Mouse (Mus musculus) G1E (cell line): Measurements from ENCODE around the gene 4931414P19Rik. TPM values are rescaled to one million over a fixed set of nuclear protein-coding genes. Genes with fewer than 3 reads are reported as not detected.

Experiments
- ATAC-seq: 2 replicates; pipeline ENCODE4 v1.8.0; 2016; ENCODE audit warnings: mild to moderate bottlenecking; ENCODE audit not compliant: insufficient number of reproducible peaks, poor library complexity, low FRiP score, severe bottlenecking; ENCODE audit errors: extremely low read depth
- DNase-seq: peaks from one replicate; pipeline ENCODE4 v3.0.0; 2012; ENCODE audit warnings: low spot score
- H3K27me3 ChIP-seq: 2 replicates; pipeline ENCODE4 v1.6.1; 2012; ENCODE audit warnings: mild to moderate bottlenecking, low read length, inconsistent platforms; ENCODE audit not compliant: insufficient read depth
- H3K36me3 ChIP-seq: replicated peaks from 2 replicates; pipeline ENCODE3; 2012; ENCODE audit warnings: mild to moderate bottlenecking, inconsistent platforms
- H3K4me1 ChIP-seq: 2 replicates; pipeline ENCODE4 v1.6.1; 2012; ENCODE audit warnings: low read depth, low read length, inconsistent platforms, mixed read lengths; ENCODE audit not compliant: insufficient read depth
- H3K4me3 ChIP-seq: 2 replicates; pipeline ENCODE4 v1.5.1; 2012; ENCODE audit warnings: low read depth, mild to moderate bottlenecking, inconsistent platforms, low read length, moderate library complexity, mixed read lengths
- H3K9me3 ChIP-seq: replicated peaks from 2 replicates; pipeline ENCODE4 v1.6.1; 2012; ENCODE audit warnings: inconsistent platforms
- CTCF ChIP-seq: IDR thresholded peaks from 2 replicates; pipeline ENCODE4 v1.5.1; 2012; ENCODE audit warnings: low read depth, low read length, inconsistent platforms, mixed read lengths
- GATA1 ChIP-seq: IDR thresholded peaks from 2 replicates; pipeline ENCODE4 v1.6.1; 2012; ENCODE audit warnings: borderline replicate concordance, low read length, inconsistent platforms, mixed read lengths
- GATA2 ChIP-seq: IDR thresholded peaks from 2 replicates; pipeline ENCODE4 v1.6.1; 2012; ENCODE audit warnings: low read depth, low read length, inconsistent platforms, borderline replicate concordance
- POLR2AphosphoS5 ChIP-seq: IDR thresholded peaks from 2 replicates; pipeline ENCODE4 v1.6.1; 2012; ENCODE audit warnings: low read depth, low read length, inconsistent platforms; ENCODE audit not compliant: insufficient replicate concordance
- TAL1 ChIP-seq: conservative IDR thresholded peaks from 2 replicates; pipeline ENCODE4 v1.6.1; 2012; ENCODE audit warnings: low read depth, low read length, inconsistent platforms, mixed read lengths
- polyA plus RNA-seq: library from polyadenylated mRNA; stranded (reverse); fragments of >175 nt; gene quantifications from 2 replicates; pipeline ENCODE4 v1.2.3, GENCODE M21; 2012
- total RNA-seq, 2 experiments: library from RNA; stranded (forward) in 1 of 2; stranded (reverse) in 1 of 2; fragments of 200-1000 nt in 1 of 2; fragments of >200 nt in 1 of 2; fragmentation: Nextera tagmentation in 1 of 2; gene quantifications; 2 replicates each; pipeline ENCODE4 v1.2.3; 2014 to 2017

The 4931414P19Rik gene
- total and polyA plus RNA-seq, 3 experiments: 4.8 to 25.6 (median 9.0) TPM

DNA sequence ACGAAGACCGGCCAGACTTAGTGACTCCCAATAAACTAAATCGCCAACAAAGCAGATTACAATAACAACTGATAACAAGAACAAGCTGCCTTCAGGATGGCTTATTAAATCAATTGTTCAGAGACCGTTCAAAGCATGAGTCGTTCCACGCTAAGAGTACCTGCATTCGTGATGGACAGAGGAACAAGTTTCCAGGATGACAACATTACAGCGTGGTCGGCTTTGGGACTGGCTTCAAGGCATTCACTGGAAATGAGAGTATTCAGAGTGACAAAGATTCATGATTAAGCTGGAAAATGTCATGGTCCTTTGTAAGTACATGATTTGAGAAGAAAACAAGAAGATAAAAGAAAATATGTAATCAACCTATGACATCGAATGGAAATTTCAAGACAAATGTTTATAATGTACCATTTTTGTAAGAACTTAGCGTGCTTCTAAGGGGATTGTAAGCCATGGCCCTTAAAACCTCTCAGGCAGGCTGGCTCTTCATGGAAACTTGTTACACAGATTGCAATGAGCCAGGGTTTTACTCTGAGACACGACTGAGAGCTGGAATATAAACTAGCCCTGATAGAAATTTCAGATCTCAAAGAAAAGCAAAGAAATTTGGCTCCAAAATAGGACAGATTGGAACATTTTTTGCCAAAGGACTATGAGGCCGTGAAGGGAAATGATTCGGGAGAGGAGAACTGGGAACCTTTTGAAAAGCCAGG, 45.1 kb downstream of the 4931414P19Rik start:
- Histone ChIP-seq H3K4me3 (no peak overlapping the region), H3K9me3 (no peaks in the 10 kb centered on the region), H3K27me3 (peaks cover 33% of the 10 kb centered on the region), H3K4me1 (peaks cover 5% of the 10 kb centered on the region; the same call in 1 of the 2 replicates), H3K36me3 (no peaks in the 10 kb centered on the region)
- no peak for ATAC-seq
- TF ChIP-seq TAL1 (no peak), POLR2AphosphoS5 (no peak), GATA2 (no peak), CTCF (no peak), GATA1 (no peak)
- no peak for DNase-seq

DNA sequence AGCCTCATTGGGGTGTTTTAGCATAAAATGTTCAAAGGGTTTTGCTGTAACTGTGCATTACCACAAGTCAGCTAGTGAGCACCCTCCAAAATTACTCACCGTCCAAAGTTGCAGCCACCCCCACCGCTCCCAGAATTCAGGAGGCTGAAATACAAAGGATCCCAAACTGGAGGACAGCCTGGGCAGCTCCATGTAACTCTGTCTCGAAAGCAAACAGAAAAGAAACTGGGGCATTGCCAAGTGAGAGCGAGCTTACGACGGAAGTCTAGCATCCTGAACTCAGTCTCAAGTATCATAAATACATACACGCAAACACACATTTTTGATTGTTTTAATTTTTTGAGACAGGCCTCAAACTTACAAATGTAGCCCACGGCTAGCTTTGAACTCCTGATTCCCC, 48.5 kb downstream of the 4931414P19Rik start:
- Histone ChIP-seq H3K9me3 (no peaks in the 10 kb centered on the region), H3K27me3 (peaks cover 30% of the 10 kb centered on the region), H3K4me1 (peaks cover 18% of the 10 kb centered on the region), H3K4me3 (no peak overlapping the region), H3K36me3 (peaks cover 3% of the 10 kb centered on the region)
- TF ChIP-seq POLR2AphosphoS5: no peak
- no peak for TF ChIP-seq GATA1
- TF ChIP-seq CTCF: no peak
- TF ChIP-seq GATA2: no peak
- TF ChIP-seq TAL1: no peak
- no peak for DNase-seq
- no peak for ATAC-seq

DNA sequence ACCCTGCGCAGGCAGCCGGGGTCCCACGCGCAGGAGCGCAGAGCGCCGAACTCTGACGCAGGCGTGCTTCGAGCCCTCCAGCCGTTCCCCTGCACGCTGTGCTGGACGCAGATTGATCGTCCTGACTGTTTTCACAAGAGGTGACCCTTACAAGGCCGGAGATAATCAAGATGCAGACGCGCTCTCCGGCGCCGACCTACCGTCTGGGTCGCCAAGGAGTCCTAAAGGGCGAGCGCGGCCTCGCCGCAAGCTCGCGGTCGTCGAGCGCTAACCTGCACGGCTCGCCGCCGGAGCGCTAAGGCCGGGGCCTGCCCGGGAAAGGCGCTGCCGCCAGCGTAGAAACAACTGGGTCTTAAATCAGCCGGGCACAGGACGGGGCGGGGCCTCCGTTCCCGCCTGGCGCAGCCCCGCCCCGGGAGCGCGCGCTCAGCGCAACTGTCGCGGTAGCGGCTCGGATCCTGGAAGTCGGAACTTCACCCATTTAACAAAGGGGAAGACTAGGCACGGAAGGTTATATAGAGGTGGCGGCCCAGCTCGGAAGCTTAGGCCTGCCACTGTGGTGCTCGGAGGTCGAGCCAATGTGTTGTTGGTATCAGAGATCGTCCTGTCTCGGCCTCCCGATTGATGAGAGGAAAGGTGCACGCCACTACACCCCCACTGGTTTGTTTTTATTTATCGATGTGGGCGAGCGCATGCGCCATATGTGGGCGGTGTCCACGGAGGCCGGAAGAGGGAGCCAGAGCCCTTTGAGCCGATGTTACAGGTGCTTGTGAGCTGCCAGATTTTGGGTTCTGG, 51.6 kb downstream of the 4931414P19Rik start, which contains the start of gene Haus4:
TSS of gene Haus4 (minus strand) at position 642 of the 795 bp plus-strand sequence.
- H3K4me1 ChIP-seq: peaks cover 18% of the 10 kb centered on the region
- H3K36me3 ChIP-seq: peaks cover 34% of the 10 kb centered on the region
- H3K27me3 ChIP-seq: peaks cover 11% of the 10 kb centered on the region
- ATAC-seq (peak; percentile 91), DNase-seq (peak; percentile 93)
- H3K4me3 ChIP-seq: peak within 1 kb of the TSS; percentile 80
- TF ChIP-seq POLR2AphosphoS5: peak; percentile 60; the same call in 1 of the 2 replicates
- no peak for TF ChIP-seq GATA1
- H3K9me3 ChIP-seq: no peaks in the 10 kb centered on the region; the same call in 1 of the 2 replicates

DNA sequence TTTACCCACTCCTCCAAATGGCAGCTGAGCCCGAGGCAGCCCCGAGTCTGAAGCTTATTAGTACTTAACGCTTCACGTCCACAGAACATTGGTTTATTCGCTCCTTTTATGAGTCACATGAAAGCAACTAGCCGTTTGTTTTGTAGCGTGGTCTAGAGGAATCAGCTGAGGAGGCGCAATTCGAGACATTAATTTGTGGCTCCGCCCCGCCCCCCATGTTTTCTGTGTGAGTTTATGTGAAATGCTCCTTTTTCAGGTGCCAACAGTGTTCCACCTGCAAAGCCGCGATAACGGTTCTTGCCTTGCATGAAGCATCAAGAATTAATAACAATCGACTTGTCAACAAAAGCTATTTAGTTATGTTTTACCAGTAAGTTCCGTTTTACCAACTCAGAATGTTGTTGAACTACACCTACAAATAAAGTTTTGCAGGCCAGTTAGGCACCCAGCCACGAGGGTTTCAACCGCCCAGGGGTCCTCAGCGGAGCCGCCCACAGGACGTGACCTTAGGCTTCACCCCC, 52.3 kb downstream of the 4931414P19Rik start:
- DNase-seq (peak; percentile 41), ATAC-seq (peak; percentile 43)
- Histone ChIP-seq H3K4me1 (peaks cover 18% of the 10 kb centered on the region), H3K36me3 (peaks cover 41% of the 10 kb centered on the region), H3K27me3 (peaks cover 7% of the 10 kb centered on the region; the same call in 1 of the 2 replicates), H3K4me3 (peak overlapping the region; percentile 80), H3K9me3 (no peaks in the 10 kb centered on the region; the same call in 1 of the 2 replicates)
- TF ChIP-seq TAL1: peak; percentile 37
- TF ChIP-seq GATA1: no peak
- TF ChIP-seq CTCF: no peak

DNA sequence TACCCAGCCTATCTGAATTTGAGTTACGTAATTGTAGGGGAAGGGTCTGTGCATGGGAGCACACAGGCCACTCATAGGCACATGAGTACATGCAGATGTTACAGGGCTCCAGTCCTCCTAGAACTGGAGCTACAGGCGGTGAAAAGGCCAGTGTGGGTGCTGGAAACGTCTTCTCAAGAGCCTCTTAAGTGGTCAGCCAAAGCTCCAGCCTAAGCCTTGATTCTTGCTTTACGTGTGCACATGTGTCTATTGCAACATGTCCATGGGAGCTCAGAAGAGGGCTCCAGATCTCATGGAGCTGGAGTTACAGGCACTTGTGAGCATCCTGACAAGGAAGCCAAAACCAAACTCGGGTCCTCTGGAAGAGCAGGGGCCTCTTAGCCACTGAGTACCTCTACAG, 61.1 kb downstream of the 4931414P19Rik start:
- TF ChIP-seq GATA1: no peak
- TF ChIP-seq POLR2AphosphoS5: no peak
- TF ChIP-seq GATA2: no peak
- TF ChIP-seq CTCF: no peak
- no peak for TF ChIP-seq TAL1
- no peak for ATAC-seq
- peaks cover 77% of the 10 kb centered on the region for H3K36me3 ChIP-seq

DNA sequence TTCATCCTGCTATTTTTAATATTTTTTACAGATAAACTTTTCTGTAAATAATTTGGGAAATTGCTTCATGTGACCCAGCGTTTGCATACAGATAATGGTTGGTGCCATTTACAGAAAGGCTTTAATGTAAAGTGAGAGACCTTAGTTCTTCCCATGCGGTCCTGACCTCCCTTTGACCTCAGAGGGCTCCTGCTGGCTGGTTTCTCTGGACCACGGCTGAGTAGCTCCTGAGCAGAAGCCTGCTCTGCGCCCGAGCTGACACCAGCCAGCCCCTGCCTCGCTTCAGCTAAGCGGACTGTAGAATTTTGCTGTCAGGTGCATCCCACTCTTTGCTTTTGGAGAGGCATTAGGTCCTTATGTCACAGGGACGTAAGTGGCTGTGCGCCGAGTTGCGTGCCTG, 65.0 kb downstream of the 4931414P19Rik start:
- H3K9me3 ChIP-seq: no peaks in the 10 kb centered on the region
- no peaks in the 10 kb centered on the region for H3K4me1 ChIP-seq
- no peak for TF ChIP-seq CTCF
- TF ChIP-seq GATA2: no peak
- TF ChIP-seq TAL1: no peak
- TF ChIP-seq GATA1: no peak
- TF ChIP-seq POLR2AphosphoS5: no peak
- no peak for ATAC-seq
- H3K4me3 ChIP-seq: no peak overlapping the region
- no peak for DNase-seq
- H3K36me3 ChIP-seq: peaks cover 41% of the 10 kb centered on the region
- H3K27me3 ChIP-seq: no peaks in the 10 kb centered on the region

More for the DNA sequence above, 61.1 kb downstream of the 4931414P19Rik start:
- Histone ChIP-seq H3K27me3 (no peaks in the 10 kb centered on the region), H3K4me3 (no peak overlapping the region), H3K9me3 (peaks cover 10% of the 10 kb centered on the region), H3K4me1 (no peaks in the 10 kb centered on the region)
- DNase-seq: no peak
